Mouse (Mus musculus) spleen, adult 2 months (tissue): ENCODE results near the gene Lgi2. TPM values are rescaled to one million over a fixed set of nuclear protein-coding genes. Genes with fewer than 3 reads are reported as not detected.

Experiments
- DNase-seq, 2 experiments: peaks; one replicate each; pipeline versions ENCODE4 v3.0.0 to v3.0.0-alpha.2; 2012 to 2021; ENCODE audit warnings: low spot score in 2 of 2, low read depth in 1 of 2
- H3K27ac ChIP-seq: fragments of 200-500 bp; 2 replicates; pipeline ENCODE4 v1.5.1; 2012; ENCODE audit warnings: low read length, inconsistent platforms; ENCODE audit not compliant: insufficient read depth
- H3K27me3 ChIP-seq: fragments of 200-500 bp; 2 replicates; pipeline ENCODE4 v1.6.1; 2012; ENCODE audit warnings: mild to moderate bottlenecking, moderate library complexity, low read length, inconsistent platforms; ENCODE audit not compliant: control insufficient read depth, insufficient read depth
- H3K36me3 ChIP-seq: fragments of 200-500 bp; 2 replicates; pipeline ENCODE4 v1.6.1; 2012; ENCODE audit warnings: mild to moderate bottlenecking, low read length, inconsistent platforms; ENCODE audit not compliant: control insufficient read depth, insufficient read depth
- H3K4me1 ChIP-seq: fragments of 200-500 bp; 2 replicates; pipeline ENCODE4 v1.6.1; 2011; ENCODE audit warnings: inconsistent platforms; ENCODE audit not compliant: control insufficient read depth, insufficient read depth, insufficient read length
- H3K4me3 ChIP-seq: fragments of 200-500 bp; 2 replicates; pipeline ENCODE4 v1.5.1; 2011; ENCODE audit warnings: mild to moderate bottlenecking, inconsistent platforms; ENCODE audit not compliant: insufficient read depth, insufficient read length; ENCODE audit errors: extremely low read depth
- CTCF ChIP-seq: fragments of 200-500 bp; IDR thresholded peaks from 2 replicates; pipeline ENCODE4 v1.5.1; 2011; ENCODE audit warnings: mild to moderate bottlenecking, inconsistent platforms; ENCODE audit not compliant: insufficient read depth, insufficient read length, insufficient replicate concordance; ENCODE audit errors: extremely low read depth
- POLR2A ChIP-seq: fragments of 200-500 bp; IDR thresholded peaks from 2 replicates; pipeline ENCODE4 v1.6.1; 2011; ENCODE audit warnings: low read depth, low read length, inconsistent platforms
- WGBS: fragments of 180-500 bp; shearing (Covaris S2); methylation state at CpG from one replicate; pipeline ENCODE4 v1.1.7; 2018; 5-methylcytosine and 5-hydroxymethylcytosine counted together
- polyA plus RNA-seq: library from polyadenylated mRNA; depleted of rRNA; stranded (reverse); fragments of >200 nt; gene quantifications from 2 replicates; pipeline ENCODE4 v1.2.3, GENCODE M21; 2012

Gene Lgi2
- polyA plus RNA-seq, 1 experiment = 0.12 TPM

DNA sequence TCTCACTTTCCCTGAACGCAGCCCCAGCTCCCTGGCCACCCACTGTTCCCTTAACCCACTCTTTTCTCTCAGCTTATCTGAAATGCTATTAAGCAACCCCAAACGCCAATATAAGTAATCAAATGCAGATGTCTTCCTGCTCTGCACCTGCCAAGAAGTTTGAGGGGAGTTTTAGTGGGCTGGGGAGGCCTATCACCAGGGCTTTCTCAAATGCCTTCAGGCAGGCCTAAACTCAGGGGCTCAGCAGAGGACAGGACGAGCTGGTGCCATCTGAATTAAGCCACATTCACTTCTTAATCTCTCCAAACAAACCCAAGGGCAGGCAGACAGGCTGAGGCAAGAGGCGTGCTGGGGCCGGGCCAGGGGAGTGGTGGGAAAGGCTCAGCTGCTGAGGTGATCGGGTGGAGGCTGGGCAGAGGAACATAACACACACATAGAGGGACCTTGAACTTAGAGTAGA, 38.4 kb upstream of the Lgi2 start:
- H3K27ac ChIP-seq = no peak overlapping the region
- H3K4me1 ChIP-seq = no peaks in the 10 kb centered on the region
- TF ChIP-seq CTCF = no peak
- H3K4me3 ChIP-seq = no peak overlapping the region
- H3K36me3 ChIP-seq = no peaks in the 10 kb centered on the region
- WGBS = 81% methylated on average over 6 of the region's 6 CpGs
- no peak for DNase-seq
- H3K27me3 ChIP-seq = no peaks in the 10 kb centered on the region

- H3K4me3 ChIP-seq = no peak overlapping the region
- H3K36me3 ChIP-seq = no peaks in the 10 kb centered on the region
- WGBS = 90% methylated on average over 9 of the region's 9 CpGs
- H3K27me3 ChIP-seq = no peaks in the 10 kb centered on the region
- H3K4me1 ChIP-seq = no peaks in the 10 kb centered on the region
- no peak for TF ChIP-seq CTCF
- TF ChIP-seq POLR2A = no peak
- DNase-seq = no peak
- H3K27ac ChIP-seq = no peak overlapping the region
Observed at GRCm38 (mm10) chr5:52590612-52591011, 24.4 kb upstream of the Lgi2 start.

GRCm38 (mm10) chr5:52588650-52589049, 22.4 kb upstream of the Lgi2 start:
- no peaks in the 10 kb centered on the region for H3K4me1 ChIP-seq
- H3K36me3 ChIP-seq = no peaks in the 10 kb centered on the region
- no peak overlapping the region for H3K4me3 ChIP-seq
- H3K27me3 ChIP-seq = no peaks in the 10 kb centered on the region
- H3K27ac ChIP-seq = no peak overlapping the region
- TF ChIP-seq POLR2A (no peak), CTCF (no peak)
- no peak for DNase-seq
- 91% methylated on average over 4 of the region's 4 CpGs for WGBS

- TF ChIP-seq POLR2A (no peak), CTCF (no peak)
- H3K36me3 ChIP-seq = no peaks in the 10 kb centered on the region
- DNase-seq = no peak
- no peak overlapping the region for H3K27ac ChIP-seq
- WGBS = 84% methylated on average over 9 of the region's 9 CpGs
- H3K27me3 ChIP-seq = no peaks in the 10 kb centered on the region
- H3K4me3 ChIP-seq = no peak overlapping the region
- no peaks in the 10 kb centered on the region for H3K4me1 ChIP-seq
Observed at GRCm38 (mm10) chr5:52587291-52587733, 21.1 kb upstream of the Lgi2 start.

- 25% methylated on average over 1 of the region's 1 CpGs for WGBS
- DNase-seq = no peak
- H3K4me1 ChIP-seq = no peaks in the 10 kb centered on the region
- TF ChIP-seq CTCF = no peak
- no peak for TF ChIP-seq POLR2A
- no peak overlapping the region for H3K27ac ChIP-seq
- no peaks in the 10 kb centered on the region for H3K27me3 ChIP-seq
- no peak overlapping the region for H3K4me3 ChIP-seq
- H3K36me3 ChIP-seq = no peaks in the 10 kb centered on the region
Observed at GRCm38 (mm10) chr5:52572572-52572971, 6.3 kb upstream of the Lgi2 start.

GRCm38 (mm10) chr5:52570746-52571145, 4.5 kb upstream of the Lgi2 start:
- H3K36me3 ChIP-seq = no peaks in the 10 kb centered on the region
- H3K4me1 ChIP-seq = peaks cover 2% of the 10 kb centered on the region; the same call in 1 of the 2 replicates
- no peak for TF ChIP-seq POLR2A
- TF ChIP-seq CTCF = no peak
- no peak overlapping the region for H3K4me3 ChIP-seq
- no peak for DNase-seq
- WGBS = 81% methylated on average over 6 of the region's 6 CpGs
- H3K27me3 ChIP-seq = peaks cover 9% of the 10 kb centered on the region; the same call in 1 of the 2 replicates
- H3K27ac ChIP-seq = no peak overlapping the region

- peaks cover 12% of the 10 kb centered on the region for H3K27me3 ChIP-seq
- TF ChIP-seq POLR2A = no peak
- no peak for DNase-seq
- H3K4me3 ChIP-seq = no peak overlapping the region
- 12% methylated on average over 17 of the region's 17 CpGs for WGBS
- H3K4me1 ChIP-seq = peaks cover 3% of the 10 kb centered on the region; the same call in 1 of the 2 replicates
- no peaks in the 10 kb centered on the region for H3K36me3 ChIP-seq
- H3K27ac ChIP-seq = no peak overlapping the region
Observed at GRCm38 (mm10) chr5:52565214-52565812, 949 bp downstream of the Lgi2 start.
